Mouse (Mus musculus) brain, adult 10 weeks (tissue): ENCODE data around the gene Slc35f4. TPM values are rescaled to one million over a fixed set of nuclear protein-coding genes. Genes with fewer than 3 reads are reported as not detected.

ENCODE experiments used
- polyA plus RNA-seq: library from polyadenylated mRNA; stranded (reverse); fragments of 350-450 nt; fragmentation: Illumina TruSeq; extraction: RNeasy Lipid Tissue Mini Kit (QIAGEN cat#74804); gene quantifications from one replicate; pipeline ENCODE4 v1.2.3, GENCODE M21; 2015; ENCODE audit warnings: low read depth, low replicate concordance

Slc35f4 gene
- 13.8 TPM for polyA plus RNA-seq

GRCm38 (mm10) chr14:49525931-49526291 is at the start of gene Slc35f4:
Slc35f4 (minus strand) TSS chr14:49526046.

